Mouse (Mus musculus): ENCODE results near the gene Stim2. TPM values are rescaled to one million over a fixed set of nuclear protein-coding genes. Genes with fewer than 3 reads are reported as not detected.

The Stim2 gene
- polyA plus RNA-seq, 1 experiment from 2014 or later: 19.6 TPM

DNA sequence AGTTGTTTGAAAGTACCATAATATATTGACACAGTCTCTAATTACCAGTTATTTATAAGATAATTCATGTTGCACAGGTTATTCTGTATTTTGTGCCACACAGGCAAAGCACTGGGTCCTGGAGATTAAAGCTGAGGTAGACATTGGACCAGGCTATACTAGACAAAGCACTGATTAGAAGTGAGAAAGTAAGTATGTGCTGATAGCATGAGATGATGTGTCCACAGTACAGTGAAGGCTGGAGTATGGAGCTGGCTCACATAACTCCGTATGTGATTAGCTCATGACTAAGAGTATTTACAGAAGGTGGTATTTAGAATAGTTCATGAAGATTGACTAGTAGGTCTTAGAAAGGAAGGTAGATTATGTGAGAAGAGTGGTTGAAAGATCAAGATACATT, 81.7 kb downstream of the Stim2 start:
- Histone ChIP-seq H3K27me3 (ENCODE audit: insufficient read depth, low read length) (no peaks in the 10 kb centered on the region), H3K9ac (replicated peaks; ENCODE audit: low read length) (no peak overlapping the region), H3K4me1 (ENCODE audit: insufficient read depth, low read length) (no peaks in the 10 kb centered on the region), H3K9me3 (ENCODE audit: low read length) (no peaks in the 10 kb centered on the region), H3K4me2 (replicated peaks; ENCODE audit: low read depth, low read length) (no peak overlapping the region), H3K4me3 (ENCODE audit: low read length) (no peak overlapping the region), H3K27ac (ENCODE audit: low read length) (no peak overlapping the region), H3K36me3 (ENCODE audit: insufficient read depth, low read length) (no peaks in the 10 kb centered on the region)
- ATAC-seq (ENCODE audit: low FRiP score, low TSS enrichment): no peak
- WGBS: 95% methylated on average over 1 of the region's 1 CpGs

DNA sequence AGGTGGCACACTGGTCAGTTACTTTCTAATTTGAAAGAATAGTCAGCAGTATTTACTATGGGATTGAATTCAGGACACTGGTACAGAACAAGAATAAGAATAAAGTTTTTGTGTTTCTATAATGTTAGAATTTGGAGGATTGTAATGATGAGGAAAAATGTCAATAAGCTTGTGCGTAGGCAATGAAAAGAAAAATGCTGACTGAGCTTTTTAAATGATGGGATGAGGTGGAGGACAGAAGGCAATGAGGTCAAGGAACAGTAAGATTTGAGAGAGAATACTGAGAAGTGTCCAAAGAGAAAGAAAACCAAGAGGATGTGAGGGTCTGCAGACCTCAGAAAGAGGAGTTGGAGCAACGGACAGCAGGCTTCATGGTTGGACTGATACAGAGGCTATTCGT, 89.6 kb downstream of the Stim2 start:
- ATAC-seq (ENCODE audit: low FRiP score, low TSS enrichment): no peak
- no peak overlapping the region for H3K4me2 ChIP-seq (replicated peaks; ENCODE audit: low read depth, low read length)
- no peak overlapping the region for H3K9ac ChIP-seq (replicated peaks; ENCODE audit: low read length)
- H3K36me3 ChIP-seq (ENCODE audit: insufficient read depth, low read length): no peaks in the 10 kb centered on the region
- no peak overlapping the region for H3K4me3 ChIP-seq (ENCODE audit: low read length)
- peaks cover 13% of the 10 kb centered on the region; the same call in 1 of the 2 replicates for H3K4me1 ChIP-seq (ENCODE audit: insufficient read depth, low read length)
- 83% methylated on average over 3 of the region's 3 CpGs for WGBS
- H3K27me3 ChIP-seq (ENCODE audit: insufficient read depth, low read length): no peaks in the 10 kb centered on the region
- no peaks in the 10 kb centered on the region for H3K9me3 ChIP-seq (ENCODE audit: low read length)
- H3K27ac ChIP-seq (ENCODE audit: low read length): no peak overlapping the region

DNA sequence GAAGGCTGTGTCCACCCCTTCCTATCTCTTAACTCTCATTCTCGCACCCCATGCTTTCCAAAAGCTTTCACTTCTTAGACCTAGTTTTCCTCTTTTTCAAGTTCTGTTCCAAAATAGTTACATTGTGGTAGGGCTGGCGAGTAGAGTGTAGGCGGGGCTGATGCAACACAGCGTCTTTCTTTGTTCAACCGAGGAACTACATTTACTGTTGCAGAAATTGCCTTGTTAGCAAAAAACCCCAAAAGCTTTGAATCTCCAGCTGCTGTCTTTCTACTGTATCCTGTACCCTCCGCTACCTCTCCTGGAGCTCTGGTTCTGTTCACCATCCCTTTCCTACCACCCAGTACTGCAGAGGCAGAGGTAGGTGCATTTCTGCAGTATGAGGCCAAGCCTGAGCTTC, 99.9 kb downstream of the Stim2 start:
- Histone ChIP-seq H3K4me1 (ENCODE audit: insufficient read depth, low read length) (peaks cover 17% of the 10 kb centered on the region; the same call in 1 of the 2 replicates), H3K4me3 (ENCODE audit: low read length) (no peak overlapping the region), H3K9ac (replicated peaks; ENCODE audit: low read length) (no peak overlapping the region), H3K4me2 (replicated peaks; ENCODE audit: low read depth, low read length) (no peak overlapping the region), H3K9me3 (ENCODE audit: low read length) (no peaks in the 10 kb centered on the region), H3K36me3 (ENCODE audit: insufficient read depth, low read length) (0 out of 2 replicates have a peak, but pooled peaks cover 3% of the 10 kb centered on the region), H3K27me3 (ENCODE audit: insufficient read depth, low read length) (no peaks in the 10 kb centered on the region), H3K27ac (ENCODE audit: low read length) (peak overlapping the region; percentile 38; the same call in 1 of the 2 replicates)
- 71% methylated on average over 6 of the region's 6 CpGs for WGBS
- ATAC-seq (ENCODE audit: low FRiP score, low TSS enrichment): no peak

GRCm38 (mm10) chr5:54100916-54101315, 102.6 kb downstream of the Stim2 start:
- H3K4me1 ChIP-seq (ENCODE audit: insufficient read depth, low read length): peaks cover 17% of the 10 kb centered on the region; the same call in 1 of the 2 replicates
- H3K36me3 ChIP-seq (ENCODE audit: insufficient read depth, low read length): 0 out of 2 replicates have a peak, but pooled peaks cover 7% of the 10 kb centered on the region
- no peak overlapping the region for H3K4me2 ChIP-seq (replicated peaks; ENCODE audit: low read depth, low read length)
- WGBS: 46% methylated on average over 3 of the region's 3 CpGs
- H3K27ac ChIP-seq (ENCODE audit: low read length): no peak overlapping the region
- H3K27me3 ChIP-seq (ENCODE audit: insufficient read depth, low read length): no peaks in the 10 kb centered on the region
- ATAC-seq (ENCODE audit: low FRiP score, low TSS enrichment): no peak
- H3K9ac ChIP-seq (replicated peaks; ENCODE audit: low read length): no peak overlapping the region
- no peak overlapping the region for H3K4me3 ChIP-seq (ENCODE audit: low read length)
- no peaks in the 10 kb centered on the region for H3K9me3 ChIP-seq (ENCODE audit: low read length)

- Histone ChIP-seq H3K4me1 (ENCODE audit: insufficient read depth, low read length) (peaks cover 17% of the 10 kb centered on the region; the same call in 1 of the 2 replicates), H3K4me3 (ENCODE audit: low read length) (no peak overlapping the region)
- no peak for ATAC-seq (ENCODE audit: low FRiP score, low TSS enrichment)
These were observed 103.0 kb downstream of the Stim2 start for GRCm38 (mm10) chr5:54101318-54101717.

DNA sequence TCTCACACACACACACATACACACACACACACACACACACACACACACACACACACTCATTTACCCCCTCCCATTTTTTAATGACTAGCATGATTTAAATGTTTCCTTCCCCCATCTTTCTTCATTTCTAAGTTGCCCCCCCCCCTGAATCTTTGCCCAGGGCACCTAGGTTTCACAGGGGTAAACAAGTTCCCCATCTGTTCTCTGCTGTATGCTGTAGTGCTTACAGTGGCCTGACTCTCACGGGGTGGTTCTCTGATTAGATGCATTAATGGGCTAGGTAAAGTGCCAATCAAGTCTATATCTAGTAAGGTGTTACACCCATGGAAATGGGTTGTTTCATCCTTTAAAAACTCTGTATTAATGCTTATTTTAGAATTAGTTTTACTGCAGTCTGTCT, 103.7 kb downstream of the Stim2 start:
- Histone ChIP-seq H3K9ac (replicated peaks; ENCODE audit: low read length) (no peak overlapping the region), H3K9me3 (ENCODE audit: low read length) (no peaks in the 10 kb centered on the region), H3K4me3 (ENCODE audit: low read length) (no peak overlapping the region), H3K27me3 (ENCODE audit: insufficient read depth, low read length) (no peaks in the 10 kb centered on the region), H3K27ac (ENCODE audit: low read length) (no peak overlapping the region), H3K4me2 (replicated peaks; ENCODE audit: low read depth, low read length) (no peak overlapping the region), H3K36me3 (ENCODE audit: insufficient read depth, low read length) (0 out of 2 replicates have a peak, but pooled peaks cover 7% of the 10 kb centered on the region), H3K4me1 (ENCODE audit: insufficient read depth, low read length) (peaks cover 22% of the 10 kb centered on the region)
- no peak for ATAC-seq (ENCODE audit: low FRiP score, low TSS enrichment)
- 79% methylated on average over 1 of the region's 1 CpGs for WGBS

More at GRCm38 (mm10) chr5:54101318-54101717, 103.0 kb downstream of the Stim2 start:
- H3K27me3 ChIP-seq (ENCODE audit: insufficient read depth, low read length): no peaks in the 10 kb centered on the region
- H3K4me2 ChIP-seq (replicated peaks; ENCODE audit: low read depth, low read length): no peak overlapping the region
- 61% methylated on average over 5 of the region's 5 CpGs for WGBS
- H3K27ac ChIP-seq (ENCODE audit: low read length): no peak overlapping the region
- no peak overlapping the region for H3K9ac ChIP-seq (replicated peaks; ENCODE audit: low read length)
- H3K9me3 ChIP-seq (ENCODE audit: low read length): no peaks in the 10 kb centered on the region
- H3K36me3 ChIP-seq (ENCODE audit: insufficient read depth, low read length): 0 out of 2 replicates have a peak, but pooled peaks cover 7% of the 10 kb centered on the region

DNA sequence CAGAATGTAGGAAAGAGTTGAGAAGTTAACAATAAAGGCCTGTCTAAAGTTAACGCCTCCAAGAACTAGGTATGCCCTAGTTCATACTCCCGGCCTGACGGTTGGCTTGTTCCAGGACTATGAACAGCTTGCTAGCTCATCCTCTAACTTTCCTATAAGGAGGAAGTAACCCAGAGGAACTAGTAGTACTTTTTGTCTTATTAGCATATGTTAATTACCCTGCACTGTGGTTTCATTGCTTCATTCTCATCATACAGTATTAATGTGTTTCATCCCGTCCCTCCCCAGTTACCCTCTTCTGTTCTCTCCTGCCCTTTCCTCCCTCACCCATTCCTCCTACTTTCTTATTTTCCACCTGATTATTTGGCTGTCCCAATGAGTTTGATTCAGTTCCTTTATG, 108.4 kb downstream of the Stim2 start:
- WGBS: 73% methylated on average over 4 of the region's 4 CpGs
- Histone ChIP-seq H3K4me1 (ENCODE audit: insufficient read depth, low read length) (peaks cover 10% of the 10 kb centered on the region), H3K27me3 (ENCODE audit: insufficient read depth, low read length) (no peaks in the 10 kb centered on the region), H3K9ac (replicated peaks; ENCODE audit: low read length) (no peak overlapping the region), H3K27ac (ENCODE audit: low read length) (no peak overlapping the region), H3K4me3 (ENCODE audit: low read length) (no peak overlapping the region), H3K36me3 (ENCODE audit: insufficient read depth, low read length) (0 out of 2 replicates have a peak, but pooled peaks cover 7% of the 10 kb centered on the region), H3K4me2 (replicated peaks; ENCODE audit: low read depth, low read length) (no peak overlapping the region), H3K9me3 (ENCODE audit: low read length) (no peaks in the 10 kb centered on the region)
- ATAC-seq (ENCODE audit: low FRiP score, low TSS enrichment): no peak

DNA sequence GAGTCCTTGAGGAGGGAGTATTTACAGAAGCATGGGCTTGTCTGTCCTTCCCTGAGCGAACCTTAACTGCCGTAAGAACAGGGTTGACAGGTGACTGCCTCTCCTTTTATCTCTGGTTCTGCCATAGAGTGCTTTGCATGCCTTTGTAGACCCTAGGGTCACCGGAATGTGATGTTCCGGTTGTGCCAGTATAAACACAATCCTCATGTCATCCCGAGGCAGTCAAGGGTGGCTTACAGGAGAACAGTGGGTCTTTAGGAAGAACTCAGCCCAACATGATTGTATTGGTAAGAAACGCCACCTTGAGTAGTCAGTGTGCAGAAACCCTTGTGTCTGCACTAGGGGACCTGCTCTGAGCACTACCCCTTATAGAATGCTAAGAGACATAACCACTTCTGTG, 108.8 kb downstream of the Stim2 start:
- no peak overlapping the region for H3K4me2 ChIP-seq (replicated peaks; ENCODE audit: low read depth, low read length)
- H3K4me3 ChIP-seq (ENCODE audit: low read length): no peak overlapping the region
- peak; percentile 54; the same call in 1 of the 2 replicates for ATAC-seq (ENCODE audit: low FRiP score, low TSS enrichment)
- H3K9ac ChIP-seq (replicated peaks; ENCODE audit: low read length): no peak overlapping the region
- H3K9me3 ChIP-seq (ENCODE audit: low read length): no peaks in the 10 kb centered on the region
- no peaks in the 10 kb centered on the region for H3K27me3 ChIP-seq (ENCODE audit: insufficient read depth, low read length)
- 0 out of 2 replicates have a peak, but pooled peaks cover 7% of the 10 kb centered on the region for H3K36me3 ChIP-seq (ENCODE audit: insufficient read depth, low read length)
- H3K27ac ChIP-seq (ENCODE audit: low read length): no peak overlapping the region
- peaks cover 10% of the 10 kb centered on the region for H3K4me1 ChIP-seq (ENCODE audit: insufficient read depth, low read length)
- 49% methylated on average over 6 of the region's 6 CpGs for WGBS

DNA sequence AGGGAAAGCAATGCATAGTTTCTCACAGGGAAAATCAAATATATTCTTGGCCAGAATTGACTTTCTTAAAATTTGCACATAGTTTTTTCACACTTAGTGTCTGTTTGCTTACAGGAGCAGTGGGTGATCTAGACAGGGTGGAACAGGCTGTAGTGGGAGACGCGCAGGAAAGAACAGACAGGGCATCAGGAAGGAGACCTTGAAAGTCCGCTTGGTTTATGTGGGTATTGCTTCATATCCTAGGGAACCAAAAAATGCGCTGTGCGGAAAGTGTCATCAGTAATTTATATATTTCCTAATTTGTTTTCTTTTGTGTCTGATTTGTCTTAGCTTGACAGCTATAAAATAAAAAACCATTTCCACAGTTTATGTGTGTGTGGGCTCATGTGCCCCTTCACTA, 110.8 kb downstream of the Stim2 start:
- Histone ChIP-seq H3K4me2 (replicated peaks; ENCODE audit: low read depth, low read length) (no peak overlapping the region), H3K36me3 (ENCODE audit: insufficient read depth, low read length) (0 out of 2 replicates have a peak, but pooled peaks cover 3% of the 10 kb centered on the region), H3K4me3 (ENCODE audit: low read length) (no peak overlapping the region), H3K9me3 (ENCODE audit: low read length) (no peaks in the 10 kb centered on the region), H3K27me3 (ENCODE audit: insufficient read depth, low read length) (no peaks in the 10 kb centered on the region), H3K9ac (replicated peaks; ENCODE audit: low read length) (no peak overlapping the region), H3K27ac (ENCODE audit: low read length) (no peak overlapping the region), H3K4me1 (ENCODE audit: insufficient read depth, low read length) (peaks cover 10% of the 10 kb centered on the region)
- ATAC-seq (ENCODE audit: low FRiP score, low TSS enrichment): no peak
- WGBS: 79% methylated on average over 5 of the region's 5 CpGs

DNA sequence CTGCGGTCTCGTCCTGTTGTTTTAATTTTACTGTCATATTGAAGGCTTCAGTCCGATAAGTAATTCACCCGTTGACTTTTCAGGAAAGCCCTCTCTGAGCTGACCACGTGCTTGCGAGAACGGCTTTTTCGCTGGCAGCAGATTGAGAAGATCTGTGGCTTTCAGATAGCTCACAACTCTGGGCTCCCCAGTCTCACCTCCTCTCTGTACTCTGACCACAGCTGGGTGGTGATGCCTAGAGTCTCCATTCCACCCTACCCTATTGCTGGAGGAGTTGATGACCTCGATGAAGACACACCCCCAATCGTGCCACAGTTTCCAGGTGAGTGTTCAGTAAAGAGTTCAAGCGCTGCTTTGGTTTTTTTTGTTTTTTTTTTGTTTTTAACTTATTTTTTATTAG, 112.5 kb downstream of the Stim2 start:
- no peak overlapping the region for H3K4me3 ChIP-seq (ENCODE audit: low read length)
- H3K4me1 ChIP-seq (ENCODE audit: insufficient read depth, low read length): peaks cover 10% of the 10 kb centered on the region
- H3K9me3 ChIP-seq (ENCODE audit: low read length): no peaks in the 10 kb centered on the region
- no peaks in the 10 kb centered on the region for H3K27me3 ChIP-seq (ENCODE audit: insufficient read depth, low read length)
- no peak for ATAC-seq (ENCODE audit: low FRiP score, low TSS enrichment)
- 92% methylated on average over 11 of the region's 11 CpGs for WGBS
- H3K9ac ChIP-seq (replicated peaks; ENCODE audit: low read length): no peak overlapping the region
- H3K36me3 ChIP-seq (ENCODE audit: insufficient read depth, low read length): peaks cover under 1% of the 10 kb centered on the region
- H3K4me2 ChIP-seq (replicated peaks; ENCODE audit: low read depth, low read length): no peak overlapping the region
- H3K27ac ChIP-seq (ENCODE audit: low read length): no peak overlapping the region
